Mouse (Mus musculus) ES-E14 (cell line): ENCODE data around the gene Tradd. TPM values are rescaled to one million over a fixed set of nuclear protein-coding genes. Genes with fewer than 3 reads are reported as not detected.

Source experiments
- DNase-seq: peaks from one replicate; pipeline ENCODE4 v3.0.0-alpha.2; 2013; ENCODE audit warnings: low read depth, low spot score
- H3K27ac ChIP-seq: 2 replicates; pipeline ENCODE4 v1.5.1; 2012; ENCODE audit warnings: low read depth, mild to moderate bottlenecking, low read length, moderate library complexity, mixed read lengths; ENCODE audit not compliant: poor library complexity, insufficient read depth, severe bottlenecking
- H3K36me3 ChIP-seq: 2 replicates; pipeline ENCODE4 v1.6.1; 2012; ENCODE audit warnings: mild to moderate bottlenecking, low read length, moderate library complexity, mixed read lengths; ENCODE audit not compliant: control insufficient read depth, poor library complexity, insufficient read depth, severe bottlenecking
- H3K4me1 ChIP-seq, 2 experiments: fragments of 150-350 bp in 1 of 2; sonication (generic) in 1 of 2; 2 replicates each; pipeline ENCODE4 v1.6.1; 2012; ENCODE audit warnings: low read length in 2 of 2, mild to moderate bottlenecking in 1 of 2, mixed read lengths in 1 of 2; ENCODE audit not compliant: control insufficient read depth in 2 of 2, insufficient read depth in 2 of 2, poor library complexity in 1 of 2
- H3K4me3 ChIP-seq, 2 experiments: fragments of 150-350 bp in 1 of 2; sonication (generic) in 1 of 2; 2 replicates each; pipeline ENCODE4 v1.5.1; 2012; ENCODE audit warnings: low read length in 2 of 2, low read depth in 1 of 2, mild to moderate bottlenecking in 1 of 2, mixed read lengths in 1 of 2; ENCODE audit not compliant: insufficient read depth in 1 of 2, poor library complexity in 1 of 2, severe bottlenecking in 1 of 2
- H3K9ac ChIP-seq: 2 replicates; pipeline ENCODE4 v1.6.1; 2012; ENCODE audit warnings: low read depth, mild to moderate bottlenecking, low read length, mixed read lengths; ENCODE audit not compliant: poor library complexity, insufficient read depth, severe bottlenecking
- H3K9me3 ChIP-seq: fragments of 150-350 bp; sonication (generic); 2 replicates; pipeline ENCODE4 v1.6.1; 2012; ENCODE audit warnings: low read depth, mild to moderate bottlenecking, low read length; ENCODE audit not compliant: control insufficient read depth, insufficient read depth
- CHD2 ChIP-seq: IDR thresholded peaks from 2 replicates; pipeline ENCODE4 v1.6.1; 2014; ENCODE audit warnings: mild to moderate bottlenecking, low read depth, low read length, inconsistent platforms
- HCFC1 ChIP-seq: IDR thresholded peaks from 2 replicates; pipeline ENCODE4 v1.6.1; 2012; ENCODE audit warnings: low read length, inconsistent platforms, borderline replicate concordance; ENCODE audit not compliant: insufficient read depth
- MAFK ChIP-seq: IDR thresholded peaks from 2 replicates; pipeline ENCODE4 v1.6.1; 2014; ENCODE audit warnings: mild to moderate bottlenecking, low read depth, low read length, inconsistent platforms; ENCODE audit not compliant: insufficient read depth
- ZC3H11A ChIP-seq: IDR thresholded peaks from 2 replicates; pipeline ENCODE4 v1.6.1; 2012; ENCODE audit warnings: low read depth, mild to moderate bottlenecking, inconsistent platforms, low read length, borderline replicate concordance
- ZNF384 ChIP-seq: IDR thresholded peaks from 2 replicates; pipeline ENCODE4 v1.6.1; 2012; ENCODE audit warnings: low read depth, low read length, inconsistent platforms
- in situ Hi-C, 2 experiments: fragments of 600-800 bp; cut with MboI; formaldehyde crosslinking; loops; one replicate each; pipeline ENCODE4 v1.15.1; 2025; ENCODE audit warnings: low sequenced_read_pairs in 2 of 2, inconsistent platforms in 1 of 2; ENCODE audit not compliant: unreplicated experiment in 2 of 2
- total RNA-seq: library from RNA; depleted of rRNA; stranded (reverse); fragments of 300-350 nt; gene quantifications from 2 replicates; pipeline ENCODE4 v1.2.3, GENCODE M21; 2012

The Tradd gene
- total RNA-seq, 1 experiment: 7.6 TPM

GRCm38 (mm10) chr8:105303396-105303795, 39.0 kb upstream of the Tradd start:
- DNase-seq: no peak
- Histone ChIP-seq H3K36me3 (peaks cover 60% of the 10 kb centered on the region), H3K9me3 (no peaks in the 10 kb centered on the region), H3K4me1 (peaks cover 0 to 19% of the 10 kb centered on the region in 2 experiments; a peak in 2 of 4 replicates), H3K9ac (no peak overlapping the region), H3K4me3 (no peak overlapping the region), H3K27ac (peak overlapping the region; percentile 27; the same call in 1 of the 2 replicates)
- in situ Hi-C loops: no loop called here
- TF ChIP-seq HCFC1 (no peak), CHD2 (no peak), ZC3H11A (no peak)

- in situ Hi-C loops: no loop called here
- peaks cover 48% of the 10 kb centered on the region for H3K36me3 ChIP-seq
- TF ChIP-seq ZC3H11A (no peak), MAFK (no peak), CHD2 (no peak), HCFC1 (no peak), ZNF384 (no peak)
- H3K9me3 ChIP-seq: no peaks in the 10 kb centered on the region
- no peak for DNase-seq
- H3K27ac ChIP-seq: no peak overlapping the region
- no peak overlapping the region for H3K4me3 ChIP-seq
- H3K4me1 ChIP-seq: peaks cover 2 to 28% of the 10 kb centered on the region in 2 experiments; a peak in 2 of 4 replicates
- H3K9ac ChIP-seq: no peak overlapping the region
These were observed 35.6 kb upstream of the Tradd start for GRCm38 (mm10) chr8:105299962-105300361.

DNA sequence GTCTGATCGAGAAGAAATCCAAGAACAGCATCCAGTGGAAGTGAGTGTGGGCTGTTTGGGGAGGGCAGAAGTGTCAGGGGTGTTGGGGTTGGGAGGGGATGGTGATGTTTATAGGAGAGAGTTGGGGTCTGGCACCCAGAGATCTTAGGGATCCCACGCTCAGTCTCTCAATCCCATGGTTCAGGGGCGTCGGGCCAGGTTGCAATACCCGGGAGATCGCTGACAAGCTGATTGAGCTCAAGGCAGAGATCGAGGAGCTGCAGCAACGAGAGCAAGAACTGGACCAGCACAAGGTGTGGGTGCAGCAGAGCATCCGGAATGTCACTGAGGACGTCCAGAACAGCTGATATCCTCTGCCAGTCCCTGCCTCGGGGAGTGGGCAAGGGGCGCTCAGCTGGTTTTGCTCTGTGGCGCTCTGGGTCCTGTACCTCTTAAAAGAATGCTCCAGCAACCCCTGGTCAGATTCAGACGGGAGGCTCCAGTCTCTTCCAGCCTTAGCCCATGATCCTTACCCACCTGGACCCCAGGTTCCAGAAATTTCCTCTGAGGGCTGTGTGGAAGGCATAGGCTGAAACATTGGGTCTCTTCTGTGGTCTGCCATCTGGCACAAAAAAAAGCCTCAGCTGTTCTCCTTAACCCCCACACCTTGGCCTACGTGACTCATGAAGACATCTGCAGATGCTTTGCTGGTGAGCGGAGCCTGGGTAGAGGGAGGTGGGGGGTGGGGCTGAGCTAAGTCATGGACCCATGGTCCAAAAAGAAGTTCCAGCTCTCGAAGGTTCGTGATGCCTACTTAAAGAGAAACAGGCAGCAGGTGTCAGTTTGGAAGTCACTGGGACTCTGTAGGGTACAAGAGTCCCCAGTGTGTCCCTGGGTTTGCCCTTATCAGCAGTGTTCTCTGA, 34.2 kb upstream of the Tradd start:
- Histone ChIP-seq H3K36me3 (peaks cover 34% of the 10 kb centered on the region), H3K4me3 (peak overlapping the region; percentile 92 to 93), H3K9me3 (no peaks in the 10 kb centered on the region), H3K27ac (peak overlapping the region; percentile 45; the same call in 1 of the 2 replicates), H3K9ac (peak overlapping the region; percentile 95), H3K4me1 (peaks cover 2 to 20% of the 10 kb centered on the region in 2 experiments; a peak in 3 of 4 replicates)
- in situ Hi-C loops: no loop called here
- DNase-seq: no peak
- no peak for TF ChIP-seq ZNF384
- TF ChIP-seq ZC3H11A: no peak
- TF ChIP-seq MAFK: no peak
- TF ChIP-seq CHD2: no peak
- TF ChIP-seq HCFC1: no peak

GRCm38 (mm10) chr8:105297511-105298192, 33.2 kb upstream of the Tradd start, which contains the start of gene E2f4:
E2f4 (plus strand) TSS chr8:105297663.
- Histone ChIP-seq H3K27ac (peak within 1 kb of the TSS; percentile 45), H3K4me3 (peak within 1 kb of the TSS; percentile 92 to 93), H3K4me1 (peaks cover 2 to 23% of the 10 kb centered on the region in 2 experiments; a peak in 3 of 4 replicates), H3K9me3 (no peaks in the 10 kb centered on the region), H3K9ac (peak within 1 kb of the TSS; percentile 95), H3K36me3 (peaks cover 29% of the 10 kb centered on the region)
- in situ Hi-C loops: no loop called here
- peak; percentile 75 for DNase-seq
- no peak for TF ChIP-seq ZNF384
- no peak for TF ChIP-seq CHD2
- TF ChIP-seq HCFC1: peak; percentile 64; the same call in 1 of the 2 replicates
- TF ChIP-seq MAFK: no peak
